Mouse (Mus musculus): ENCODE data around the gene Fam78b. TPM values are rescaled to one million over a fixed set of nuclear protein-coding genes. Genes with fewer than 3 reads are reported as not detected.

The Fam78b gene
- polyA plus RNA-seq, 1 experiment from 2014 or later = 0.71 TPM

- Histone ChIP-seq H3K4me2 (ENCODE audit: low read depth, low read length) (no peak overlapping the region), H3K9me3 (ENCODE audit: control insufficient read depth, low read length) (no peaks in the 10 kb centered on the region), H3K36me3 (ENCODE audit: control insufficient read depth, insufficient read depth, low read length) (no peaks in the 10 kb centered on the region), H3K27me3 (replicated peaks; ENCODE audit: control insufficient read depth, insufficient read depth, low read length) (no peaks in the 10 kb centered on the region), H3K9ac (ENCODE audit: low read depth, low read length) (no peak overlapping the region), H3K4me3 (ENCODE audit: low read length) (no peak overlapping the region), H3K4me1 (ENCODE audit: control insufficient read depth, insufficient read depth, low read length) (no peaks in the 10 kb centered on the region), H3K27ac (ENCODE audit: low read length) (no peak overlapping the region)
- no peak for ATAC-seq
- 66% methylated on average over 7 of the region's 7 CpGs for WGBS
Measured at GRCm38 (mm10) chr1:167054029-167054428, 52.8 kb downstream of the Fam78b start.

- H3K9me3 ChIP-seq (ENCODE audit: control insufficient read depth, low read length) = no peaks in the 10 kb centered on the region
- no peak overlapping the region for H3K4me3 ChIP-seq (ENCODE audit: low read length)
- H3K36me3 ChIP-seq (ENCODE audit: control insufficient read depth, insufficient read depth, low read length) = no peaks in the 10 kb centered on the region
- no peak overlapping the region for H3K27ac ChIP-seq (ENCODE audit: low read length)
- H3K9ac ChIP-seq (ENCODE audit: low read depth, low read length) = no peak overlapping the region
- H3K4me2 ChIP-seq (ENCODE audit: low read depth, low read length) = no peak overlapping the region
- ATAC-seq = no peak
- no peaks in the 10 kb centered on the region for H3K4me1 ChIP-seq (ENCODE audit: control insufficient read depth, insufficient read depth, low read length)
- 72% methylated on average over 5 of the region's 5 CpGs for WGBS
- H3K27me3 ChIP-seq (replicated peaks; ENCODE audit: control insufficient read depth, insufficient read depth, low read length) = no peaks in the 10 kb centered on the region
Measured at GRCm38 (mm10) chr1:167057543-167057942, 56.3 kb downstream of the Fam78b start.

GRCm38 (mm10) chr1:167059550-167060285, 58.5 kb downstream of the Fam78b start:
- no peaks in the 10 kb centered on the region for H3K36me3 ChIP-seq (ENCODE audit: control insufficient read depth, insufficient read depth, low read length)
- no peaks in the 10 kb centered on the region for H3K27me3 ChIP-seq (replicated peaks; ENCODE audit: control insufficient read depth, insufficient read depth, low read length)
- H3K9ac ChIP-seq (ENCODE audit: low read depth, low read length) = no peak overlapping the region
- no peaks in the 10 kb centered on the region for H3K4me1 ChIP-seq (ENCODE audit: control insufficient read depth, insufficient read depth, low read length)
- no peaks in the 10 kb centered on the region for H3K9me3 ChIP-seq (ENCODE audit: control insufficient read depth, low read length)
- no peak overlapping the region for H3K4me3 ChIP-seq (ENCODE audit: low read length)
- H3K4me2 ChIP-seq (ENCODE audit: low read depth, low read length) = no peak overlapping the region
- ATAC-seq = no peak
- WGBS = 60% methylated on average over 9 of the region's 9 CpGs
- no peak overlapping the region for H3K27ac ChIP-seq (ENCODE audit: low read length)

- Histone ChIP-seq H3K9ac (ENCODE audit: low read depth, low read length) (no peak overlapping the region), H3K27me3 (replicated peaks; ENCODE audit: control insufficient read depth, insufficient read depth, low read length) (no peaks in the 10 kb centered on the region), H3K27ac (ENCODE audit: low read length) (no peak overlapping the region), H3K4me3 (ENCODE audit: low read length) (no peak overlapping the region), H3K4me2 (ENCODE audit: low read depth, low read length) (no peak overlapping the region), H3K4me1 (ENCODE audit: control insufficient read depth, insufficient read depth, low read length) (no peaks in the 10 kb centered on the region), H3K36me3 (ENCODE audit: control insufficient read depth, insufficient read depth, low read length) (no peaks in the 10 kb centered on the region), H3K9me3 (ENCODE audit: control insufficient read depth, low read length) (no peaks in the 10 kb centered on the region)
- no peak for ATAC-seq
- 55% methylated on average over 4 of the region's 4 CpGs for WGBS
Measured at GRCm38 (mm10) chr1:167063971-167064370, 62.8 kb downstream of the Fam78b start.

DNA sequence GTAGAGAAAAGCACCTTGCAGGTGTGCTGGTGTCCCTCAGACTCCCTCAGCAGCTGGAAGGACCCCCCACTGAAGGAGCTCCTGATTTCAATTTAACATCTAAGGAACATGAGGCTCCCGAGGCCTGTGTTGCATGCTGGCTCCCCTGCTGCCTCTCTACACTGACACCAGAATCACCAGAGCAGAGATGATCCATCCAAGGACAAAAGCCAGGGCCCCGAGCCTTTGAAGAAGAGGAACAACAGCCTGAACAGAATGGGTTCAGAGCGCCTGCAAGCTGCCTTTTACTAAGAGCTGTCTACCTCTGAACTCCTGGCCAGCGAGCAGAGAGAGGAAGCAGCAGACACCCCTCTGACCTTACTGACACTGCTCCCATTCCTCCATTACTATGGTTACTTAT, 64.3 kb downstream of the Fam78b start:
- no peaks in the 10 kb centered on the region for H3K4me1 ChIP-seq (ENCODE audit: control insufficient read depth, insufficient read depth, low read length)
- H3K36me3 ChIP-seq (ENCODE audit: control insufficient read depth, insufficient read depth, low read length) = no peaks in the 10 kb centered on the region
- H3K27me3 ChIP-seq (replicated peaks; ENCODE audit: control insufficient read depth, insufficient read depth, low read length) = no peaks in the 10 kb centered on the region
- 44% methylated on average over 4 of the region's 4 CpGs for WGBS
- no peak overlapping the region for H3K4me2 ChIP-seq (ENCODE audit: low read depth, low read length)
- no peak overlapping the region for H3K27ac ChIP-seq (ENCODE audit: low read length)
- H3K4me3 ChIP-seq (ENCODE audit: low read length) = no peak overlapping the region
- H3K9ac ChIP-seq (ENCODE audit: low read depth, low read length) = no peak overlapping the region
- no peaks in the 10 kb centered on the region for H3K9me3 ChIP-seq (ENCODE audit: control insufficient read depth, low read length)
- no peak for ATAC-seq

DNA sequence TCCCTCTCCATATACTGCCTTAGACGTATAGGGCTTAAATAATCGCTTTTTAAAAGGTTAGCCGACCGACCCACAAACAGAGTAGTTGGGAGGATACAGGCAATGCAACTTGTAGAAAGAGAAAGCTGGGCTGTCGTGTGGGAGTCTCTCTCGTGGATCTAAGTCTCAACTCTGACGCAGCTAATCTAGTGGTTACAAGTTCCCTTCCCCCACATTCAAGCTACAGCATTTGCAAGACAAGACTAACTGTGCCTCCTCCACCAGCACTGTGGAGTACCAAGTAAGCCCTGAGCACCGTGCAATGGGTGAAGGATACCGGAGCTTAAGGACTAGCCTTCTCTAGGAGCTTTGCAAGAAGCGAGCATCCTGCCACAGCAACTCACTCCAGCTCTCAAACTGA, 64.8 kb downstream of the Fam78b start:
- H3K4me3 ChIP-seq (ENCODE audit: low read length) = no peak overlapping the region
- H3K27ac ChIP-seq (ENCODE audit: low read length) = no peak overlapping the region
- no peaks in the 10 kb centered on the region for H3K27me3 ChIP-seq (replicated peaks; ENCODE audit: control insufficient read depth, insufficient read depth, low read length)
- H3K4me1 ChIP-seq (ENCODE audit: control insufficient read depth, insufficient read depth, low read length) = no peaks in the 10 kb centered on the region
- no peaks in the 10 kb centered on the region for H3K9me3 ChIP-seq (ENCODE audit: control insufficient read depth, low read length)
- no peaks in the 10 kb centered on the region for H3K36me3 ChIP-seq (ENCODE audit: control insufficient read depth, insufficient read depth, low read length)
- no peak for ATAC-seq
- 65% methylated on average over 10 of the region's 10 CpGs for WGBS
- H3K4me2 ChIP-seq (ENCODE audit: low read depth, low read length) = no peak overlapping the region
- H3K9ac ChIP-seq (ENCODE audit: low read depth, low read length) = no peak overlapping the region

- no peaks in the 10 kb centered on the region for H3K9me3 ChIP-seq (ENCODE audit: control insufficient read depth, low read length)
- 63% methylated on average over 9 of the region's 9 CpGs for WGBS
- H3K9ac ChIP-seq (ENCODE audit: low read depth, low read length) = no peak overlapping the region
- no peak overlapping the region for H3K27ac ChIP-seq (ENCODE audit: low read length)
- H3K4me3 ChIP-seq (ENCODE audit: low read length) = no peak overlapping the region
- no peak overlapping the region for H3K4me2 ChIP-seq (ENCODE audit: low read depth, low read length)
- H3K4me1 ChIP-seq (ENCODE audit: control insufficient read depth, insufficient read depth, low read length) = no peaks in the 10 kb centered on the region
- H3K27me3 ChIP-seq (replicated peaks; ENCODE audit: control insufficient read depth, insufficient read depth, low read length) = no peaks in the 10 kb centered on the region
- ATAC-seq = no peak
- no peaks in the 10 kb centered on the region for H3K36me3 ChIP-seq (ENCODE audit: control insufficient read depth, insufficient read depth, low read length)
Measured at GRCm38 (mm10) chr1:167066933-167067341, 65.7 kb downstream of the Fam78b start.

DNA sequence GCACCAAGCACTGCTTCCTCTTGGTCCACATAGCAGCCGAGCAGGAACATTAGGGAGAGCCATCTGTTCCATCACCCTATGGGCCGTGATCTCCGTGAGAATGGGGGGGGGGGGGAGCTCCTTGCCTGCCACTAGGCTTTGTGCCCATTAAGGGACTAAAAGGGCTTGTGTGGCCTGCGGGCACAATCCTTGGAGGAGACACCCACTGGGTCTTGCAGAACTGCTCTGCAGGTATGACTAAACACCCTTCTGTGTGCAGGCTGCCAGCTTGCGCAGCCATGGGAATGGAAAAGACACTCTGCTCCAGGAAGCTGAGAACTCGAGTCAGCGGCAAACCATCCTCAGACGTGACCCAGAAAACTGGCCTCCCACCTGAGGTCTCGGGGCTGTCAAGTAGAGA, 68.5 kb downstream of the Fam78b start:
- ATAC-seq = no peak
- H3K9ac ChIP-seq (ENCODE audit: low read depth, low read length) = no peak overlapping the region
- WGBS = 62% methylated on average over 9 of the region's 9 CpGs

DNA sequence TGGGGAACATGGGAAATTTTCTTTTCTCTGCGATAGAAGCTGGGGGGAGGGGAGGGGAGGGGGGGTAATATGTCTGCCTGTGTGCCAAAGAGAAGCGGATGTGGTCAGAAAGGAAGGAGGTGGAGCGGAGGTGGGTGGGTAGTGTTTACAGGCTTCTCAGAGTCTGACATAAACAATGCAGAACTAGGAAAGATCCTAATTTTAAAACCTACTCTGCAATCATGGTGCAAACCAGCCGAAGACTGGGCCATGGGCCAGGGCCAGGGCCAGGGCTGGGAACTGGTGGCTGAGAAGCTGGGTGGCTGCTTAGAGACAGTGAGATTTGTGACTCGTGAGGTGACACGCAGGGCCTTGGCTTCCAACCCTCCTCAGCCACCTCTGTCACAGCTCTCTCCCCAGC, 69.1 kb downstream of the Fam78b start:
- no peak overlapping the region for H3K4me3 ChIP-seq (ENCODE audit: low read length)
- H3K4me2 ChIP-seq (ENCODE audit: low read depth, low read length) = no peak overlapping the region
- H3K4me1 ChIP-seq (ENCODE audit: control insufficient read depth, insufficient read depth, low read length) = no peaks in the 10 kb centered on the region
- no peaks in the 10 kb centered on the region for H3K27me3 ChIP-seq (replicated peaks; ENCODE audit: control insufficient read depth, insufficient read depth, low read length)
- WGBS = 57% methylated on average over 6 of the region's 6 CpGs
- no peak overlapping the region for H3K27ac ChIP-seq (ENCODE audit: low read length)
- peak; percentile 13; the same call in 1 of the 2 replicates for ATAC-seq
- no peaks in the 10 kb centered on the region for H3K36me3 ChIP-seq (ENCODE audit: control insufficient read depth, insufficient read depth, low read length)
- H3K9ac ChIP-seq (ENCODE audit: low read depth, low read length) = no peak overlapping the region
- H3K9me3 ChIP-seq (ENCODE audit: control insufficient read depth, low read length) = no peaks in the 10 kb centered on the region

More for the DNA sequence above, 68.5 kb downstream of the Fam78b start:
- no peaks in the 10 kb centered on the region for H3K9me3 ChIP-seq (ENCODE audit: control insufficient read depth, low read length)
- H3K4me1 ChIP-seq (ENCODE audit: control insufficient read depth, insufficient read depth, low read length) = no peaks in the 10 kb centered on the region
- no peaks in the 10 kb centered on the region for H3K27me3 ChIP-seq (replicated peaks; ENCODE audit: control insufficient read depth, insufficient read depth, low read length)
- no peak overlapping the region for H3K4me3 ChIP-seq (ENCODE audit: low read length)
- H3K36me3 ChIP-seq (ENCODE audit: control insufficient read depth, insufficient read depth, low read length) = no peaks in the 10 kb centered on the region
- no peak overlapping the region for H3K27ac ChIP-seq (ENCODE audit: low read length)
- no peak overlapping the region for H3K4me2 ChIP-seq (ENCODE audit: low read depth, low read length)

GRCm38 (mm10) chr1:167075726-167076125, 74.5 kb downstream of the Fam78b start:
- Histone ChIP-seq H3K36me3 (ENCODE audit: control insufficient read depth, insufficient read depth, low read length) (no peaks in the 10 kb centered on the region), H3K27me3 (replicated peaks; ENCODE audit: control insufficient read depth, insufficient read depth, low read length) (no peaks in the 10 kb centered on the region), H3K4me2 (ENCODE audit: low read depth, low read length) (no peak overlapping the region), H3K9ac (ENCODE audit: low read depth, low read length) (no peak overlapping the region), H3K4me3 (ENCODE audit: low read length) (no peak overlapping the region), H3K27ac (ENCODE audit: low read length) (no peak overlapping the region), H3K9me3 (ENCODE audit: control insufficient read depth, low read length) (no peaks in the 10 kb centered on the region), H3K4me1 (ENCODE audit: control insufficient read depth, insufficient read depth, low read length) (no peaks in the 10 kb centered on the region)
- no peak for ATAC-seq
- 84% methylated on average over 8 of the region's 8 CpGs for WGBS

All from intestine, embryonic 16.5 days (tissue).